Mouse (Mus musculus) liver, postnatal 0 days (tissue): Measurements from ENCODE around the gene Jph2. TPM values are rescaled to one million over a fixed set of nuclear protein-coding genes. Genes with fewer than 3 reads are reported as not detected.

Experiments
- ATAC-seq: fragments of 200-750 bp; cut with Nextera tagmentation; 2 replicates; pipeline ENCODE4 v1.8.0; 2017; ENCODE audit warnings: mild to moderate bottlenecking, moderate library complexity
- DNase-seq: peaks from one replicate; pipeline ENCODE4 v3.0.0-alpha.2; 2016
- H3K27ac ChIP-seq: fragments of 300-500 bp; sonication (generic); 2 replicates; pipeline ENCODE4 v1.5.1; 2014; ENCODE audit warnings: antibody characterized with exemption, moderate library complexity, mild to moderate bottlenecking, low read depth
- H3K27me3 ChIP-seq: fragments of 300-500 bp; sonication (generic); 2 replicates; pipeline ENCODE4 v1.6.1; 2014; ENCODE audit warnings: low read length, control low read depth, mixed read lengths; ENCODE audit not compliant: insufficient read depth
- H3K36me3 ChIP-seq: fragments of 300-500 bp; sonication (generic); replicated peaks from 2 replicates; pipeline ENCODE4 v1.6.1; 2014; ENCODE audit warnings: mild to moderate bottlenecking, control low read depth, low read length, moderate library complexity, mixed read lengths; ENCODE audit not compliant: insufficient read depth
- H3K4me1 ChIP-seq: fragments of 300-500 bp; sonication (generic); 2 replicates; pipeline ENCODE4 v1.6.1; 2014; ENCODE audit warnings: antibody characterized with exemption, mild to moderate bottlenecking, control low read depth; ENCODE audit not compliant: insufficient read depth
- H3K4me2 ChIP-seq: fragments of 300-500 bp; sonication (generic); 2 replicates; pipeline ENCODE4 v1.6.1; 2014; ENCODE audit warnings: low read depth, mild to moderate bottlenecking, low read length, moderate library complexity, mixed read lengths
- H3K4me3 ChIP-seq: fragments of 300-500 bp; sonication (generic); 2 replicates; pipeline ENCODE4 v1.5.1; 2014; ENCODE audit warnings: low read depth, low read length
- H3K9ac ChIP-seq: fragments of 300-500 bp; sonication (generic); replicated peaks from 2 replicates; pipeline ENCODE4 v1.6.1; 2014; ENCODE audit warnings: mild to moderate bottlenecking, moderate library complexity
- H3K9me3 ChIP-seq: fragments of 300-500 bp; sonication (generic); 2 replicates; pipeline ENCODE4 v1.6.1; 2016; ENCODE audit warnings: mild to moderate bottlenecking, control low read depth, low read length, mixed read lengths
- CTCF ChIP-seq: sonication (generic); IDR thresholded peaks from 2 replicates; pipeline ENCODE4 v1.5.1; 2016; ENCODE audit warnings: antibody characterized with exemption, low read depth
- EP300 ChIP-seq: IDR thresholded peaks from 2 replicates; pipeline ENCODE4 v1.6.1; 2016; ENCODE audit warnings: antibody characterized with exemption, low read depth, mild to moderate bottlenecking
- WGBS: fragments of 180-500 bp; shearing (Covaris S2); extraction: QIAGEN DNeasy Blood & Tissue Kit; methylation state at CpG from one replicate; pipeline ENCODE4 v1.1.7; 2014; ENCODE audit not compliant: insufficient replicate concordance; 5-methylcytosine and 5-hydroxymethylcytosine counted together
- polyA plus RNA-seq: library from polyadenylated mRNA; unstranded; fragments of >200 nt; fragmentation: Nextera tagmentation; extraction: Ambion mirVana; gene quantifications from 2 replicates; pipeline ENCODE4 v1.2.1, GENCODE M21; 2015

Gene Jph2
- 0.11 and 0.19 TPM in 2 replicates for polyA plus RNA-seq

DNA sequence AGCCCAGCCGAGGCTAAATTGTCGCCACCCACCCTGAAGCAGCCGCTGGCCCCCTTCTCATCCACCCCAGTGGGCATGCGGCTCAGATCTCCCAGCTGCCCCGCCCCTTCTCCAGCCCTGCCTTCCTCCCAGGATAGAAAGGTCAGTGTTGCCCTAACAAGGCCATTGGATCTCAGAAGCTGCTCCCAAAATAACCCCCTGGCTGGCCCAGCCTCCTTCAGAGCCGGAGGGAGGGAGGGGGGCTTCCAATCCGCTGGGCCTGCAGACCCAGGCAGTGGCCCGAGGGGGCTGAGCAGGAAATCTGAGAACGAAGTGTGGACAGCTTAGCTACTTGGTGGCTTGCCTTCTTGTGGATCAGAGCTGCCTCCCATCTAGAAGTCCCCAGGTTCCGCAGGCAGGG, at the start of gene Jph2:
TSS of gene Jph2 (minus strand) at position 89 of the 400 bp plus-strand sequence.
- Histone ChIP-seq H3K4me3 (no peak within 1 kb of the TSS), H3K27me3 (no peaks in the 10 kb centered on the region), H3K4me1 (no peaks in the 10 kb centered on the region), H3K9me3 (no peaks in the 10 kb centered on the region), H3K36me3 (no peaks in the 10 kb centered on the region), H3K27ac (no peak within 1 kb of the TSS), H3K9ac (no peak within 1 kb of the TSS), H3K4me2 (0 out of 2 replicates have a peak within 1 kb of the TSS, but pooled peaks have one; percentile 15)
- TF ChIP-seq EP300 (no peak), CTCF (no peak)
- WGBS, result 18% methylated on average over 10 of the region's 10 CpGs
- ATAC-seq (no peak), DNase-seq (no peak)

DNA sequence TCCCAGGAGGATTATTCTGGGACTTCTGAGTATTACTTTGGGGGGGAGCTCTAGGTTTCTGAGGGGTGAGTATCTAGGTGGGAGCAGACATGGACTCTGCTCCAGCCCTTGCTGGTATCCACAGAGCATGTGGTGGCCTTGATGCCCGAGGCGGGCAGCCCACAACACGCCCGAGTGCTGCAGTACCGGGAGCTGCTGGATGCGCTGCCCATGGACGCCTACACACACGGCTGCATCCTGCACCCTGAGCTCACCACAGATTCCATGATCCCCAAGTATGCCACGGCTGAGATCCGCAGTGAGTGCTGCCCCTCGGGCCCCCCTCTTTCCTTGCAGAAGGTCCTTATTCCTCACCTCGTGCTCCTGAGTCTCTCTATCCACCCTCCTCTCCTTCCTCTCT, 49.6 kb upstream of the Jph2 start:
- ATAC-seq, result no peak
- 70% methylated on average over 12 of the region's 12 CpGs for WGBS
- no peaks in the 10 kb centered on the region for H3K4me1 ChIP-seq

DNA sequence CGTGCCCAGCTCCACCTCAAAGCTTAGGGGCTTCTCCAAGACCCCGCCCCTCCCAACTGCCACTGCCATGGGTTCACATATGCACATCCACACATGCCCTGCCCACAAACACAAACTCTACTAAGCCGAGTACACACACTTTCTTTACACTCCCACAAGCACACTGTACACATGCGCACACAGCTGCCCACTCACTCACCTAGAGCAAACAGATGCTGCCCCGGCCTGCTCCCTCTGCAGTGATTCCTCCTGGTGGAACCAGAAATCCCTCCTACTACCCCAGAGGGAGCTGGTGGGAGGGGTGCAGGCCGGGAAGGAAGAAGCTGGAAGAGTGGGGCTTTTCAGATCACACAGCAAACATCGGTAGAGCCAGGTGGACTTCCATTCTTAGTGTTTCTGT, 46.2 kb upstream of the Jph2 start:
- Histone ChIP-seq H3K4me3 (no peak overlapping the region), H3K27ac (no peak overlapping the region), H3K27me3 (peaks cover 7% of the 10 kb centered on the region), H3K4me1 (no peaks in the 10 kb centered on the region), H3K9ac (no peak overlapping the region), H3K4me2 (no peak overlapping the region), H3K36me3 (no peaks in the 10 kb centered on the region), H3K9me3 (no peaks in the 10 kb centered on the region)
- ATAC-seq (no peak), DNase-seq (no peak)
- WGBS, result 56% methylated on average over 7 of the region's 7 CpGs
- TF ChIP-seq EP300, result no peak
- TF ChIP-seq CTCF, result no peak

More for the DNA sequence above, 49.6 kb upstream of the Jph2 start:
- H3K27ac ChIP-seq, result no peak overlapping the region
- DNase-seq, result no peak
- H3K27me3 ChIP-seq, result no peaks in the 10 kb centered on the region
- no peak overlapping the region for H3K4me2 ChIP-seq
- no peak overlapping the region for H3K9ac ChIP-seq
- H3K36me3 ChIP-seq, result no peaks in the 10 kb centered on the region
- H3K4me3 ChIP-seq, result no peak overlapping the region
- no peak for TF ChIP-seq CTCF
- no peaks in the 10 kb centered on the region for H3K9me3 ChIP-seq

DNA sequence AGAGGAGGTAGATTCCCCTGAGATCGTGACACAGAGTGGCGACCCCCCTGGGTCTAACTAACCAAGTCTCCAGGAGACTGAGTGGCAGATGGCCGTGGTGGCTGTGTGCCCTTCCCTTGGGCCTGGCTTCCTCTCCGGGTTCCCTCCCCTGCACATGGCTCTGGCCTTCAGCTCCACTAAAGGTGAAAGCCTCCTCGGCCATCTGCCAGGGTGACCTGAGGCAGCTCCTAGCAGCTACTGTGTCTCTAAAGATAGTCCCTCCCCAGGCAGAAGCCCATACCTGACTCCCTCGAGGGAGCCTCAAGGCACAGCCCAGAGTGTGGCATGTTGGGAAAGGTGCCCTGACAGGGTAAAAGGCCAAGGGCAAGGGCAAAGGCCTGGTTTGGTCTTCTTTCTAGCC, 45.8 kb upstream of the Jph2 start:
- ATAC-seq, result no peak
- Histone ChIP-seq H3K27me3 (peaks cover 12% of the 10 kb centered on the region), H3K4me1 (no peaks in the 10 kb centered on the region), H3K4me3 (no peak overlapping the region), H3K9me3 (no peaks in the 10 kb centered on the region), H3K27ac (no peak overlapping the region), H3K36me3 (no peaks in the 10 kb centered on the region), H3K4me2 (no peak overlapping the region), H3K9ac (no peak overlapping the region)
- no peak for TF ChIP-seq CTCF
- DNase-seq, result no peak
- 57% methylated on average over 6 of the region's 6 CpGs for WGBS

- Histone ChIP-seq H3K9me3 (no peaks in the 10 kb centered on the region), H3K4me2 (no peak overlapping the region), H3K27ac (no peak overlapping the region), H3K9ac (no peak overlapping the region), H3K4me1 (no peaks in the 10 kb centered on the region), H3K36me3 (no peaks in the 10 kb centered on the region), H3K4me3 (no peak overlapping the region), H3K27me3 (peaks cover 17% of the 10 kb centered on the region)
- no peak for DNase-seq
- TF ChIP-seq CTCF, result no peak
- 71% methylated on average over 1 of the region's 1 CpGs for WGBS
- no peak for ATAC-seq
These were observed 41.7 kb upstream of the Jph2 start for GRCm38 (mm10) chr2:163439488-163439887.

DNA sequence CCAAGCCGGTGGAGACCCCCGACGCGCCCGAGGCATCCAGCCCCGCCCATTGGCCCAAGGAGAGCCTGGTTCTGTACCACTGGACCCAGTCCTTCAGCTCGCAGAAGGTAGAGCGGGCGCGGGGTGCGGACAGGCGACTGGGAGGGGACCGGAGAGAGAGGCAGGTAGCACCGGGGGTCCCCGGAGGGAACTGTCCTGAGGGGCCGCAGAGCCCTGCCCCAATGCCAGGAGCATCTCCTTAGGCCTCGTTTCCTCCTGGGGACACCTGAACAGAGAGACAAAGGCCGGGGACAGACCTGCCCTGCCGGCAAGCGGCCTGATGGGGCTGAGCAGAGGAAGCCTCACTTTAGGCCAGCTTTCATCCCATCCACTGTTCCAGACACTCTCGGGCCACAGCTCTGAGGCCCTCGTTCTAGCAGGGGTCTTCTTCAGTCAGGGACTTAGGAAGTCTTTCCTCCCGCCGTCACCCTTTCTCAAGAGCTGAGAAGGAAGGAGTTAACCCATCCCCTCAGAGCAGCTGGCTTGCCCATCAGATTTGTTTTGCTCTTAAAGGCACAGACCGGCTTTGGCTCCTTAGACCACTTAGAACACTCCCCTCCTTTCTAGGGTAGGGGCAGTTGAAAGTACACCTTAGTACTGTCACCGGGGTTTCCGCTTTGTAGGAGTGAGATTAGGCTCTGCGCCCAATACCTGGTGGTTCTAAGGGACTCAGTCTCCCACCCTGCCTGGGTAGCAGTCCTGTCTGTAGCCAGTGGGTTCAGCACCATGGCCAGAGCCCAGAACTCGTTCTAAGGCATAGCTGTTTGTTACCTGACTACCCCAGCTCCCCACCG, 41.0 kb upstream of the Jph2 start:
- Histone ChIP-seq H3K9ac (no peak overlapping the region), H3K27ac (no peak overlapping the region), H3K4me3 (no peak overlapping the region), H3K9me3 (no peaks in the 10 kb centered on the region), H3K36me3 (no peaks in the 10 kb centered on the region), H3K4me1 (no peaks in the 10 kb centered on the region), H3K4me2 (no peak overlapping the region; the same call in 1 of the 2 replicates), H3K27me3 (peaks cover 17% of the 10 kb centered on the region)
- 3% methylated on average over 30 of the region's 30 CpGs for WGBS
- DNase-seq, result peak; percentile 48
- ATAC-seq, result no peak
- TF ChIP-seq EP300 (no peak), CTCF (no peak)
